Mouse (Mus musculus): ENCODE results near the gene Dgkd.

- TF ChIP-seq CTCF (IDR thresholded peaks at IDR 0.05; ENCODE audit: control insufficient read depth, insufficient read depth, low read length) = no peak
- no peak for TF ChIP-seq POLR2A (IDR thresholded peaks at IDR 0.05; ENCODE audit: borderline replicate concordance, control insufficient read depth, low read depth, low read length)
Observed at GRCm38 (mm10) chr1:87836453-87836852, 16.6 kb upstream of the Dgkd start.

Data from bone marrow, adult 2 months (tissue).